Mouse (Mus musculus): ENCODE measurements at regions not wholly inside any gene's neighbourhood (a gene's known extent, or its start where the extent isn't known, plus 50 kb on each side); places are given as distances from the start of the nearest gene placed in this dataset.

DNA sequence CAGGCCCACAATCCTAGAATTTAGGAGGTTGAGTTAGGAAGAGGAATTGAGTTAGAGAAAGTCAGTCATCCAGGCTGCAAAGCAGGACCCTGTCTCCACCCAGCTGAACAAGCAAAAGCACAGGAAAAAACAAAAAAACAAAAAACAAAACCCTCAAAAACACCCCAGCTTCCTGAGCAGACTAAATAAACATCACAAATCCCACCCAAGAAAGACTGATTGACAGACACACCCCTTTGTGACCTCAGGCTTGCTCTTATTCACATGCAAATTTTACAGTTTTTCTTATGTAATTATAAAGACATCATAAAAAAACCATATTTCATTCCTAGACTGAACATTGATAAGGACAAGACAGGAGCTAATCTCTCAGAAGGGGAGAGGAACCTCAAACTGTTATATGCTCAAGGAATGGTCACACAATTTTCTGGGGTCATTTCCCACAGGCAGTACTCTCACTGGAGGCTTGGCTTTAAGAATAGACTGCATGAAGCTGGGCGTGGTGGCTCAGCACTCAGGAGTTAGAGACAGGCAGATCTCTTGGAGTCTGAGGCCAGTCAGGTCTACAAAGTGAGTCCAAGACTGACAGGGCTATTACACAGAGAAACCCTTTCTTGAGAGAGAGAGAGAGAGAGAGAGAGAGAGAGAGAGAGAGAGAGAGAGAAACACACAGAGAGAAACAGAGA lies 73.8 kb upstream of the Marcks start:
- TF ChIP-seq CTCF (IDR thresholded peaks at IDR 0.05), result no peak
- no peak for TF ChIP-seq EP300 (IDR thresholded peaks at IDR 0.05)
